Mouse (Mus musculus) embryonic fibroblast, embryonic 13.5 days (primary cell): ENCODE measurements around the gene Ablim1. TPM values are rescaled to one million over a fixed set of nuclear protein-coding genes. Genes with fewer than 3 reads are reported as not detected.

ENCODE experiments used
- H3K27ac ChIP-seq: 2 replicates; pipeline ENCODE4 v1.5.1; 2012; ENCODE audit warnings: low read length, control low read depth, inconsistent platforms; ENCODE audit not compliant: insufficient read depth
- H3K4me1 ChIP-seq: 2 replicates; pipeline ENCODE4 v1.6.1; 2011; ENCODE audit warnings: low read length; ENCODE audit not compliant: control insufficient read depth, insufficient read depth
- H3K4me3 ChIP-seq: 2 replicates; pipeline ENCODE4 v1.5.1; 2011; ENCODE audit warnings: mild to moderate bottlenecking, control low read depth, low read length; ENCODE audit not compliant: insufficient read depth
- CTCF ChIP-seq: IDR thresholded peaks from 2 replicates; pipeline ENCODE4 v1.5.1; 2011; ENCODE audit warnings: mild to moderate bottlenecking, control low read depth, low read length, moderate library complexity, borderline replicate concordance; ENCODE audit not compliant: insufficient read depth
- POLR2A ChIP-seq: IDR thresholded peaks from 2 replicates; pipeline ENCODE4 v1.6.1; 2011; ENCODE audit warnings: low read depth, mild to moderate bottlenecking, control low read depth, low read length, moderate library complexity
- polyA plus RNA-seq: library from polyadenylated mRNA; stranded (reverse); fragments of >200 nt; gene quantifications from 2 replicates; pipeline ENCODE4 v1.2.4, GENCODE M21; 2011; ENCODE audit warnings: low read depth; ENCODE audit not compliant: missing spikeins, insufficient read length

Gene Ablim1
- polyA plus RNA-seq, 1 experiment, result 24.0 TPM

- H3K4me1 ChIP-seq, result no peaks in the 10 kb centered on the region
- TF ChIP-seq POLR2A, result no peak
- TF ChIP-seq CTCF, result peak; percentile 54; the same call in 1 of the 2 replicates
- no peak overlapping the region for H3K27ac ChIP-seq
Measured at GRCm38 (mm10) chr19:57066313-57066712, 248.4 kb downstream of the Ablim1 start.

GRCm38 (mm10) chr19:57062746-57063145 lies 252.0 kb downstream of the Ablim1 start:
- Histone ChIP-seq H3K4me1 (no peaks in the 10 kb centered on the region), H3K27ac (no peak overlapping the region), H3K4me3 (no peak overlapping the region)
- no peak for TF ChIP-seq CTCF
- TF ChIP-seq POLR2A, result no peak

More at GRCm38 (mm10) chr19:57066313-57066712, 248.4 kb downstream of the Ablim1 start:
- no peak overlapping the region for H3K4me3 ChIP-seq

GRCm38 (mm10) chr19:57059018-57059580 lies 255.6 kb downstream of the Ablim1 start:
- H3K27ac ChIP-seq, result no peak overlapping the region
- TF ChIP-seq CTCF (no peak), POLR2A (no peak)
- no peak overlapping the region for H3K4me3 ChIP-seq
- H3K4me1 ChIP-seq, result no peaks in the 10 kb centered on the region; the same call in 1 of the 2 replicates

- H3K27ac ChIP-seq, result no peak overlapping the region
- TF ChIP-seq CTCF (no peak), POLR2A (no peak)
- no peaks in the 10 kb centered on the region; the same call in 1 of the 2 replicates for H3K4me1 ChIP-seq
- no peak overlapping the region for H3K4me3 ChIP-seq
Measured at GRCm38 (mm10) chr19:57057568-57057967, 257.2 kb downstream of the Ablim1 start.

- TF ChIP-seq POLR2A (no peak), CTCF (no peak)
- no peak overlapping the region for H3K4me3 ChIP-seq
- H3K27ac ChIP-seq, result peak overlapping the region; percentile 7; the same call in 1 of the 2 replicates
- no peaks in the 10 kb centered on the region; the same call in 1 of the 2 replicates for H3K4me1 ChIP-seq
Measured at GRCm38 (mm10) chr19:57055215-57056120, 259.3 kb downstream of the Ablim1 start.

GRCm38 (mm10) chr19:57052959-57053358 lies 261.8 kb downstream of the Ablim1 start:
- TF ChIP-seq POLR2A (no peak), CTCF (no peak)
- H3K4me1 ChIP-seq, result no peaks in the 10 kb centered on the region; the same call in 1 of the 2 replicates
- no peak overlapping the region for H3K27ac ChIP-seq
- H3K4me3 ChIP-seq, result no peak overlapping the region

GRCm38 (mm10) chr19:57052016-57052415 lies 262.7 kb downstream of the Ablim1 start:
- Histone ChIP-seq H3K27ac (no peak overlapping the region), H3K4me1 (no peaks in the 10 kb centered on the region; the same call in 1 of the 2 replicates), H3K4me3 (no peak overlapping the region)
- no peak for TF ChIP-seq POLR2A
- TF ChIP-seq CTCF, result no peak

DNA sequence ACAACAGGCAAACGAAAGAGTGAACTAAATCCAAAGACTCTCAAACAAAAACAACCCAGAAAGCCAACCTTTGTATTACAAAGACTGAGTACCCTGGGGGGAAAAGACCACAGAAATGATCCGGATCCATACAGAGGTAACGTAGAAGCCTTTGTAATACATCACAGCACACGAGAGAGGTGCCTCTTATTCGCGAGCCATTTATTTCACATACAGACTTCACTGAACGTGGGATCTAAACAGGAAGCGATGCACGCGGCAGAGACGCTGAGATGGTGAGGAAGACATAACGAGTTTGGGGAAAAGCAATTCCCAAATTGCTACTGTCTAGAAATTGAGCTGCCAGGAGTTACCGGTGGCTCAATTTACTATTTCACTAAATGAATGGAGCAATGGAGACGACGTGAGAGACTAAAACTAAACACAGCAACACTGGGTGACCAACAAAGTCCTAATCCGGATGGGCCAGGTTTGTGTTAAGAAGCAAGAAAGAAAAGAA lies 265.1 kb downstream of the Ablim1 start:
- H3K27ac ChIP-seq, result no peak overlapping the region
- H3K4me3 ChIP-seq, result no peak overlapping the region

GRCm38 (mm10) chr19:57047671-57048320 lies 266.9 kb downstream of the Ablim1 start:
- Histone ChIP-seq H3K27ac (no peak overlapping the region), H3K4me1 (no peaks in the 10 kb centered on the region), H3K4me3 (no peak overlapping the region)
- TF ChIP-seq CTCF (no peak), POLR2A (no peak)

More for the DNA sequence above, 265.1 kb downstream of the Ablim1 start:
- no peaks in the 10 kb centered on the region for H3K4me1 ChIP-seq
- TF ChIP-seq POLR2A, result no peak
- no peak for TF ChIP-seq CTCF

GRCm38 (mm10) chr19:57039258-57039657 lies 275.5 kb downstream of the Ablim1 start:
- no peak for TF ChIP-seq CTCF

More at GRCm38 (mm10) chr19:57039258-57039657, 275.5 kb downstream of the Ablim1 start:
- Histone ChIP-seq H3K4me3 (no peak overlapping the region), H3K4me1 (no peaks in the 10 kb centered on the region), H3K27ac (no peak overlapping the region)
